Mouse (Mus musculus): ENCODE results near the gene Smc3. TPM values are rescaled to one million over a fixed set of nuclear protein-coding genes. Genes with fewer than 3 reads are reported as not detected.

Gene Smc3
- total and polyA plus RNA-seq, 2 experiments from 2014 or later = 15.3 to 44.1 TPM

DNA sequence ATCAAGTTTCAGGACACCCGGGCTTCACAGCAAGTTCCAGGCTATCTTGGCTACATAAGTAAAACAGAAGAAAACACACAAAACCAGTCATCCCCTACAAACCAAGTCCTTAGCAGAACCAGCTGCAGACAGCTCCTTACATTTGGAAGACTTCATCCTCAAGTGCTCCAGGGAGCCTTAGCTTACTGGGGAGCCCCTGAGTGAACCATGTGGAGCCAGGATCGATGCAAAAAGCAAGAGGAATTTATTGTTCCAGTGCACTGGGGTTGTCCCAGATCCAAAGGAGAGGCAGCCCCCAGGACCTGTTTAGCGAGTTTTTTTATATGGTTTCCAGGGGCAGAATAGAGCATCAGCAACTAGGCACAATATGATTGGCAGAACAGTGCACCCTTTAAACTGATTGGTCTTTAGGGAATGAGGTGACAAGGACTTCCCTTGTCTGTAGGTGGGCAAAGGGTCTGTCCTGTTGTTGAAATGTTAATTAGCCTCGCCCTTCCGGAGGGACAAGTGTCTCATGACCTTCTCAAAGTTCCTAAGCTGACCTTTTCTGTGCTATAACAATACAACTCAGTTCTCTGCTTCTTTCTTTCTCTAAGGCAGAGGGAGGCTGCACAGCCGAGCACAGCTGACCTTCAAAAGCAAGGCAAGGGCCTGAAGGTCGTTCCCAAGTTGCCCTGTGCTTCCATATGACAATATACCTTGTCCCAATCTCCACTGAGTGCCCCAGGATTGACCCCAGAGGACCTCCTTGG, 3.3 kb upstream of the Smc3 start:
- H3K36me3 ChIP-seq (ENCODE audit: insufficient read depth, low read length) = no peaks in the 10 kb centered on the region
- WGBS = 54% methylated on average over 7 of the region's 7 CpGs
- ATAC-seq (no peak), DNase-seq (ENCODE audit: low spot score) (no peak)
- H3K4me2 ChIP-seq (ENCODE audit: low read depth, low read length) = no peak overlapping the region
- no peak for TF ChIP-seq CTCF (IDR thresholded peaks at IDR 0.05; ENCODE audit: low read depth)
- H3K9ac ChIP-seq (replicated peaks; ENCODE audit: low read length) = no peak overlapping the region
- H3K27me3 ChIP-seq (ENCODE audit: insufficient read depth, low read length) = no peaks in the 10 kb centered on the region
- peaks cover 4% of the 10 kb centered on the region; the same call in 1 of the 2 replicates for H3K4me1 ChIP-seq (ENCODE audit: insufficient read depth, low read length)
- no peak overlapping the region for H3K4me3 ChIP-seq (ENCODE audit: low read length)
- H3K9me3 ChIP-seq (ENCODE audit: low read length) = no peaks in the 10 kb centered on the region
- no peak overlapping the region for H3K27ac ChIP-seq

DNA sequence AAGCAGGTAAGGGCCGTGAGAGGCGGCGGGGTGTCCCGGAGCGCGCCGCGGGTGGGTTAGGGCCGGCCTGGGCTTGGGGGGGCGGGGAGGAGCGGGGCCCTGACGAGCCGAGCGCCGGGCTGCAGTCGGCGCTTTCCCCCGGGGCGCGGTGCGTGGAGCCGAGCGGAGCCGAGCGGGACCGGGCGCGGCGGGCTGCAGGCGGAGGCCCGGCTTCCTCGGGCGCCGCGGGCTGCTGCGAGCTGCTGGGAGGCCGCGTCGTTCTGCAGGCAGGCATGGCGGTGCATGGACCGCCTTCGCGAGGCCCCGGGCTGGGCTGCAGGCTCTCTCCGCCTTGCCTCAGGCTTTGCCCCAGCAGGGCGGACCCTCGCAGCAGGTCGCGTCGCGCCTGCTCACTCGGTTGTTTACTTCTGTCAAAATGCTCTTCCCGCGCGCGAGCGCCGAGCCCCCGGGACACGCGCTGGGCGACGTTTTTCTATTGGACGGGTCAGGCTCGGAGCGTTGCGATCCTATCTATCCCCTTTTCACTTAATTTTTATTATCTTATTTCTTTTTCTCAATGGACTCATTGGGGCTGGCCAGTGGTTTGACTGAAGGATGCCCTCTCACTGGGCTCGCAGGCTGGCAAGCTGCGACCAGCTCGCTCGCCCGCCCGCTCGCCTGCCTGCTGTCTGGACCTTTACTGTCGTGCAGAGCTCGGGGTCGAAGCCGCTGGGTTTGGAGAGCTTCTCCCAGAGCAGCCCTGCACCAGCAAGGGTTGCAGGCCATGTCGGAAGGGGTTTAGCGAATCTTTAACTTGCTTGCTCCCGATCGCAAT, 558 bp downstream of the Smc3 start:
- Histone ChIP-seq H3K27ac (peak overlapping the region; percentile 98), H3K9ac (replicated peaks; ENCODE audit: low read length) (peak overlapping the region; percentile 97), H3K36me3 (ENCODE audit: insufficient read depth, low read length) (no peaks in the 10 kb centered on the region), H3K4me2 (ENCODE audit: low read depth, low read length) (peak overlapping the region; percentile 98), H3K4me1 (ENCODE audit: insufficient read depth, low read length) (peaks cover 13% of the 10 kb centered on the region; the same call in 1 of the 2 replicates), H3K27me3 (ENCODE audit: insufficient read depth, low read length) (no peaks in the 10 kb centered on the region), H3K4me3 (ENCODE audit: low read length) (peak overlapping the region; percentile 96), H3K9me3 (ENCODE audit: low read length) (no peaks in the 10 kb centered on the region)
- 2% methylated on average over 67 of the region's 82 CpGs for WGBS
- DNase-seq (ENCODE audit: low spot score) (peak; percentile 80), ATAC-seq (peak; percentile 64)
- no peak for TF ChIP-seq CTCF (IDR thresholded peaks at IDR 0.05; ENCODE audit: low read depth)

DNA sequence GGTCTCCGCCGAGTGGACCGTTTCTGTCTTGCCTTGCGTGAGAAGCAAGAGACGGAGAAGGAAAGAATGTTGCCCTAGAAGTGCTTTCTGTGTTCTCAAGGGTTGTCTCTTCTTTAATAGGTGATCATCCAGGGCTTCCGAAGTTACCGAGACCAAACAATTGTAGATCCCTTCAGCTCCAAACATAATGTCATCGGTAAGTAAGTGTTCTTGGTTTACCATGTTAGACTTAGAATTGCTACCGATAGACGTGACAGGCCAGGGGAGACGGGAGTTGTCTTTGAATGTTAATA, 1.1 kb downstream of the Smc3 start:
- TF ChIP-seq CTCF (IDR thresholded peaks at IDR 0.05; ENCODE audit: low read depth) = no peak
- no peak for ATAC-seq

DNA sequence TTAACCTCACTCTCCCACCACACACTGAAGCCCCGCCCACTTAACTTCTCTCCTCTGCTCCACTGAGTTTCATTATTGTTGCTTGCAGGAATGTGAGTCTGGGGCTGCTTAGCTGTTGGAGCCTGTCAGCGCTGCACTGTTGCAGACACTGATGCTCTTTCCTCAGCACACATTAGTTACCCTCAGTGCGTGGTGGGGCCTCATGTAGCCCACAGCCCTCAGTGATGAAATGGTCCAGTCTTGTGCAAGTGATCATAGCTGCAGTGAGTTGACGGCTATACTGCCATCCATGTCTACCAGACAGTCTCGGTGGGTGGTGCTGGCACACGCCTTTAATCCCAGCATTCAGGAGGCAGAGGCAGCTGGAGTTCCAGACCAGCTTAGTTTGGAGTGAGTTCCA, 8.7 kb downstream of the Smc3 start:
- H3K4me1 ChIP-seq (ENCODE audit: insufficient read depth, low read length) = no peaks in the 10 kb centered on the region
- DNase-seq (ENCODE audit: low spot score) = no peak
- H3K4me3 ChIP-seq (ENCODE audit: low read length) = no peak overlapping the region
- no peak overlapping the region for H3K27ac ChIP-seq
- H3K27me3 ChIP-seq (ENCODE audit: insufficient read depth, low read length) = no peaks in the 10 kb centered on the region
- no peak overlapping the region for H3K4me2 ChIP-seq (ENCODE audit: low read depth, low read length)
- H3K9me3 ChIP-seq (ENCODE audit: low read length) = no peaks in the 10 kb centered on the region
- H3K36me3 ChIP-seq (ENCODE audit: insufficient read depth, low read length) = no peaks in the 10 kb centered on the region
- WGBS = 44% methylated on average over 6 of the region's 6 CpGs
- H3K9ac ChIP-seq (replicated peaks; ENCODE audit: low read length) = no peak overlapping the region
- no peak for TF ChIP-seq CTCF (IDR thresholded peaks at IDR 0.05; ENCODE audit: low read depth)
- ATAC-seq = 0 out of 2 replicates have a peak, but pooled peaks have one; percentile 61

More for the DNA sequence above, 1.1 kb downstream of the Smc3 start:
- Histone ChIP-seq H3K27ac (peak overlapping the region; percentile 98; the same call in 1 of the 2 replicates), H3K4me1 (ENCODE audit: insufficient read depth, low read length) (peaks cover 13% of the 10 kb centered on the region; the same call in 1 of the 2 replicates), H3K9me3 (ENCODE audit: low read length) (no peaks in the 10 kb centered on the region), H3K9ac (replicated peaks; ENCODE audit: low read length) (peak overlapping the region; percentile 97), H3K36me3 (ENCODE audit: insufficient read depth, low read length) (no peaks in the 10 kb centered on the region), H3K27me3 (ENCODE audit: insufficient read depth, low read length) (no peaks in the 10 kb centered on the region), H3K4me2 (ENCODE audit: low read depth, low read length) (peak overlapping the region; percentile 98), H3K4me3 (ENCODE audit: low read length) (peak overlapping the region; percentile 96)
- 9% methylated on average over 11 of the region's 11 CpGs for WGBS
- DNase-seq (ENCODE audit: low spot score) = no peak

DNA sequence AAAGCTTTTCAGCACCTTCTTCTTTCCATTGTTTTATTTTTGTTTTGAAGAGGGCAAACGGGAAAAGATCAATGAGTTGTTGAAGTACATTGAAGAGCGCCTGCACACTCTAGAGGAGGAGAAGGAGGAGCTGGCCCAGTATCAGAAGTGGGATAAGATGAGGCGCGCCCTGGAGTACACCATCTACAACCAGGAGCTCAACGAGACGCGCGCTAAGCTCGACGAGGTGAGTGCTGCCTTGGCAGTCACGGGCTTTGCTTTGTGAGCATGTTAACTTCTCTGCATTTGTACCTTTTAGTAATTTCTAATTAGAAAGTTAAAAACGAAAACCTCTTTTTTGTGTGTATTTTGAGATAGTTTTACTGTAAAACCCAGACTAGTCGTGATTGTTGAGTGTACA, 21.5 kb downstream of the Smc3 start:
- no peak overlapping the region for H3K27ac ChIP-seq
- DNase-seq (ENCODE audit: low spot score) (no peak), ATAC-seq (no peak)
- H3K9me3 ChIP-seq (ENCODE audit: low read length) = no peaks in the 10 kb centered on the region
- no peak overlapping the region for H3K9ac ChIP-seq (replicated peaks; ENCODE audit: low read length)
- H3K27me3 ChIP-seq (ENCODE audit: insufficient read depth, low read length) = no peaks in the 10 kb centered on the region
- TF ChIP-seq CTCF (IDR thresholded peaks at IDR 0.05; ENCODE audit: low read depth) = no peak
- WGBS = 95% methylated on average over 13 of the region's 13 CpGs
- H3K36me3 ChIP-seq (ENCODE audit: insufficient read depth, low read length) = peaks cover 33% of the 10 kb centered on the region
- no peak overlapping the region for H3K4me2 ChIP-seq (ENCODE audit: low read depth, low read length)
- no peaks in the 10 kb centered on the region for H3K4me1 ChIP-seq (ENCODE audit: insufficient read depth, low read length)
- H3K4me3 ChIP-seq (ENCODE audit: low read length) = no peak overlapping the region

DNA sequence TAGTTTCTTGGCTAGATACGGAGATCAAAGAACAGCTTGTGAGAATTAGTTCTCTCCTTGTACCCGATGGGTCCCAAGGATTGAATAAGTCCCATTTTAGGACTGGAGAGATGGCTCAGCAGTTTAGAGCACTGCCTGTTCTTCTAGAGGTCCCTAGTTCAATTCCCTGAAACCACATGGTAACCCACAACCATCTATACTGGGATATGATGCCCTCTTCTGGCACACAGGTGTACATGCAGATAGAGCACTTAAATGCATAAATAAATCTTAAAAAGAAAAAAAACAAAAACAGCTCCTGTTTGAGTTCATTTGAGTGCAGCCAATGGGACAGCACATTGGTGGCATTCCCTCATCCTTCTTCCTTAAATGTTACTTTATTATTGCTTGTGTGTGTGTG, 37.8 kb downstream of the Smc3 start:
- Histone ChIP-seq H3K9ac (replicated peaks; ENCODE audit: low read length) (no peak overlapping the region), H3K4me2 (ENCODE audit: low read depth, low read length) (no peak overlapping the region), H3K27me3 (ENCODE audit: insufficient read depth, low read length) (no peaks in the 10 kb centered on the region), H3K4me1 (ENCODE audit: insufficient read depth, low read length) (no peaks in the 10 kb centered on the region), H3K9me3 (ENCODE audit: low read length) (no peaks in the 10 kb centered on the region), H3K4me3 (ENCODE audit: low read length) (no peak overlapping the region), H3K36me3 (ENCODE audit: insufficient read depth, low read length) (peaks cover 49% of the 10 kb centered on the region), H3K27ac (no peak overlapping the region)
- peak; percentile 22 for DNase-seq (ENCODE audit: low spot score)
- TF ChIP-seq CTCF (IDR thresholded peaks at IDR 0.05; ENCODE audit: low read depth) = peak; percentile 56
- no peak for ATAC-seq
- WGBS = 89% methylated on average over 2 of the region's 2 CpGs

Measured in hindbrain, postnatal 0 days (tissue).